Mouse (Mus musculus) forebrain, embryonic 16.5 days (tissue): ENCODE results near the gene Syk. TPM values are rescaled to one million over a fixed set of nuclear protein-coding genes. Genes with fewer than 3 reads are reported as not detected.

Experiments
- ATAC-seq: fragments of 200-750 bp; cut with Nextera tagmentation; 2 replicates; pipeline ENCODE4 v1.8.0; 2017; ENCODE audit warnings: mild to moderate bottlenecking, moderate library complexity
- H3K27ac ChIP-seq: fragments of 300-500 bp; sonication (generic); 2 replicates; pipeline ENCODE4 v1.5.1; 2014; ENCODE audit warnings: low read length, control low read depth
- H3K27me3 ChIP-seq: fragments of 300-500 bp; sonication (generic); replicated peaks from 2 replicates; pipeline ENCODE4 v1.6.1; 2014; ENCODE audit warnings: low read length; ENCODE audit not compliant: control insufficient read depth, insufficient read depth
- H3K36me3 ChIP-seq: fragments of 300-500 bp; sonication (generic); 2 replicates; pipeline ENCODE4 v1.6.1; 2014; ENCODE audit not compliant: control insufficient read depth, insufficient read depth
- H3K4me1 ChIP-seq: fragments of 300-500 bp; sonication (generic); replicated peaks from 2 replicates; pipeline ENCODE4 v1.6.1; 2014; ENCODE audit warnings: low read length; ENCODE audit not compliant: control insufficient read depth, insufficient read depth
- H3K4me2 ChIP-seq: fragments of 300-500 bp; sonication (generic); 2 replicates; pipeline ENCODE4 v1.6.1; 2014; ENCODE audit warnings: mild to moderate bottlenecking, low read length, control low read depth
- H3K4me3 ChIP-seq: fragments of 300-500 bp; sonication (generic); replicated peaks from 2 replicates; pipeline ENCODE4 v1.5.1; 2014; ENCODE audit warnings: mild to moderate bottlenecking, low read length, control low read depth
- H3K9ac ChIP-seq: fragments of 300-500 bp; sonication (generic); replicated peaks from 2 replicates; pipeline ENCODE4 v1.6.1; 2014; ENCODE audit warnings: low read depth, low read length, control low read depth
- H3K9me3 ChIP-seq: fragments of 300-500 bp; sonication (generic); 2 replicates; pipeline ENCODE4 v1.6.1; 2016; ENCODE audit warnings: low read length; ENCODE audit not compliant: control insufficient read depth
- WGBS: fragments of 180-500 bp; shearing (Covaris S2); extraction: QIAGEN DNeasy Blood & Tissue Kit; methylation state at CpG from one replicate; pipeline ENCODE4 v1.1.7; 2014; 5-methylcytosine and 5-hydroxymethylcytosine counted together
- polyA plus RNA-seq: library from polyadenylated mRNA; unstranded; fragments of >200 nt; fragmentation: Nextera tagmentation; extraction: Ambion mirVana; gene quantifications from 2 replicates; pipeline ENCODE4 v1.2.1, GENCODE M21; 2015

Gene Syk
- polyA plus RNA-seq, 1 experiment from 2014 or later: 1.3 TPM

GRCm38 (mm10) chr13:52624038-52624437 lies 41.1 kb downstream of the Syk start:
- Histone ChIP-seq H3K27ac (no peak overlapping the region), H3K27me3 (no peaks in the 10 kb centered on the region), H3K36me3 (no peaks in the 10 kb centered on the region), H3K4me2 (no peak overlapping the region), H3K9ac (no peak overlapping the region), H3K9me3 (no peaks in the 10 kb centered on the region), H3K4me1 (no peaks in the 10 kb centered on the region), H3K4me3 (no peak overlapping the region)
- ATAC-seq: no peak
- 64% methylated on average over 4 of the region's 4 CpGs for WGBS

- no peak overlapping the region for H3K9ac ChIP-seq
- H3K27me3 ChIP-seq: no peaks in the 10 kb centered on the region
- H3K9me3 ChIP-seq: no peaks in the 10 kb centered on the region
- H3K4me1 ChIP-seq: no peaks in the 10 kb centered on the region
- H3K4me3 ChIP-seq: no peak overlapping the region
- H3K4me2 ChIP-seq: no peak overlapping the region
- ATAC-seq: peak; percentile 50; the same call in 1 of the 2 replicates
- H3K27ac ChIP-seq: no peak overlapping the region
- 30% methylated on average over 9 of the region's 9 CpGs for WGBS
- H3K36me3 ChIP-seq: no peaks in the 10 kb centered on the region
Observed at GRCm38 (mm10) chr13:52628602-52629001, 45.6 kb downstream of the Syk start.

GRCm38 (mm10) chr13:52631624-52632023 lies 48.7 kb downstream of the Syk start:
- no peak for ATAC-seq
- Histone ChIP-seq H3K4me1 (no peaks in the 10 kb centered on the region), H3K4me3 (no peak overlapping the region), H3K4me2 (no peak overlapping the region), H3K27me3 (no peaks in the 10 kb centered on the region), H3K9me3 (no peaks in the 10 kb centered on the region), H3K9ac (no peak overlapping the region), H3K27ac (no peak overlapping the region), H3K36me3 (no peaks in the 10 kb centered on the region)
- WGBS: 29% methylated on average over 4 of the region's 4 CpGs

- H3K9me3 ChIP-seq: no peaks in the 10 kb centered on the region
- H3K4me2 ChIP-seq: no peak overlapping the region
- no peak for ATAC-seq
- H3K27me3 ChIP-seq: no peaks in the 10 kb centered on the region
- no peak overlapping the region for H3K4me3 ChIP-seq
- 86% methylated on average over 3 of the region's 3 CpGs for WGBS
- no peaks in the 10 kb centered on the region for H3K4me1 ChIP-seq
- H3K9ac ChIP-seq: no peak overlapping the region
- H3K27ac ChIP-seq: no peak overlapping the region
- no peaks in the 10 kb centered on the region for H3K36me3 ChIP-seq
Observed at GRCm38 (mm10) chr13:52635484-52635883, 52.5 kb downstream of the Syk start.

GRCm38 (mm10) chr13:52636176-52636748 lies 53.3 kb downstream of the Syk start:
- no peak for ATAC-seq
- Histone ChIP-seq H3K27ac (no peak overlapping the region), H3K36me3 (no peaks in the 10 kb centered on the region), H3K27me3 (no peaks in the 10 kb centered on the region), H3K9me3 (no peaks in the 10 kb centered on the region), H3K4me2 (no peak overlapping the region), H3K4me3 (no peak overlapping the region), H3K4me1 (no peaks in the 10 kb centered on the region), H3K9ac (no peak overlapping the region)
- WGBS: 88% methylated on average over 10 of the region's 10 CpGs

- no peak for ATAC-seq
- Histone ChIP-seq H3K4me1 (no peaks in the 10 kb centered on the region), H3K27me3 (no peaks in the 10 kb centered on the region), H3K27ac (no peak overlapping the region), H3K36me3 (no peaks in the 10 kb centered on the region), H3K4me3 (no peak overlapping the region), H3K9me3 (no peaks in the 10 kb centered on the region), H3K4me2 (no peak overlapping the region), H3K9ac (no peak overlapping the region)
- WGBS: 87% methylated on average over 3 of the region's 3 CpGs
Observed at GRCm38 (mm10) chr13:52646566-52646965, 63.6 kb downstream of the Syk start.

- Histone ChIP-seq H3K4me3 (no peak overlapping the region), H3K9me3 (no peaks in the 10 kb centered on the region), H3K9ac (no peak overlapping the region), H3K27ac (no peak overlapping the region), H3K36me3 (no peaks in the 10 kb centered on the region), H3K4me1 (no peaks in the 10 kb centered on the region), H3K27me3 (no peaks in the 10 kb centered on the region), H3K4me2 (no peak overlapping the region)
- ATAC-seq: no peak
- 63% methylated on average over 11 of the region's 11 CpGs for WGBS
Observed at GRCm38 (mm10) chr13:52647996-52648712, 65.2 kb downstream of the Syk start.

GRCm38 (mm10) chr13:52649791-52650418 lies 66.9 kb downstream of the Syk start:
- 94% methylated on average over 6 of the region's 6 CpGs for WGBS
- H3K4me3 ChIP-seq: no peak overlapping the region
- H3K36me3 ChIP-seq: no peaks in the 10 kb centered on the region
- H3K4me1 ChIP-seq: peaks cover 4% of the 10 kb centered on the region; the same call in 1 of the 2 replicates
- H3K27ac ChIP-seq: no peak overlapping the region
- no peaks in the 10 kb centered on the region for H3K27me3 ChIP-seq
- H3K9me3 ChIP-seq: no peaks in the 10 kb centered on the region
- ATAC-seq: no peak
- H3K4me2 ChIP-seq: no peak overlapping the region
- H3K9ac ChIP-seq: no peak overlapping the region

- H3K27ac ChIP-seq: no peak overlapping the region
- no peak overlapping the region for H3K4me3 ChIP-seq
- no peaks in the 10 kb centered on the region for H3K36me3 ChIP-seq
- WGBS: 58% methylated on average over 11 of the region's 12 CpGs
- no peak overlapping the region for H3K4me2 ChIP-seq
- peaks cover 5% of the 10 kb centered on the region; the same call in 1 of the 2 replicates for H3K4me1 ChIP-seq
- peak; percentile 18; the same call in 1 of the 2 replicates for ATAC-seq
- H3K9ac ChIP-seq: no peak overlapping the region
- no peaks in the 10 kb centered on the region for H3K27me3 ChIP-seq
- no peaks in the 10 kb centered on the region for H3K9me3 ChIP-seq
Observed at GRCm38 (mm10) chr13:52651383-52652252, 68.6 kb downstream of the Syk start.
